Mouse (Mus musculus) olfactory bulb, adult 2 months (tissue): Measurements from ENCODE around the gene Otor.

ENCODE experiments used
- CTCF ChIP-seq: fragments of 200-500 bp; IDR thresholded peaks from 2 replicates; pipeline ENCODE4 v1.5.1; 2012; ENCODE audit warnings: low read depth, mild to moderate bottlenecking, low read length, moderate library complexity; ENCODE audit not compliant: insufficient read depth
- POLR2A ChIP-seq: fragments of 200-500 bp; IDR thresholded peaks from 2 replicates; pipeline ENCODE4 v1.6.1; 2012; ENCODE audit warnings: mild to moderate bottlenecking, low read depth, low read length, moderate library complexity; ENCODE audit not compliant: insufficient read depth

GRCm38 (mm10) chr2:143081693-143082092, 3.4 kb downstream of the Otor start:
- TF ChIP-seq CTCF (no peak), POLR2A (no peak)
